Mouse (Mus musculus) embryonic facial prominence, embryonic 13.5 days (tissue): ENCODE results near the gene Eya3. TPM values are rescaled to one million over a fixed set of nuclear protein-coding genes. Genes with fewer than 3 reads are reported as not detected.

Experiments used
- ATAC-seq: fragments of 200-750 bp; cut with Nextera tagmentation; 2 replicates; pipeline ENCODE4 v1.8.0; 2017; ENCODE audit warnings: low read depth; ENCODE audit not compliant: insufficient number of reproducible peaks, insufficient read depth, low FRiP score, low TSS enrichment
- H3K27ac ChIP-seq: fragments of 300-500 bp; sonication (generic); 2 replicates; pipeline ENCODE4 v1.5.1; 2015; ENCODE audit warnings: moderate library complexity, mild to moderate bottlenecking, inconsistent platforms
- H3K27me3 ChIP-seq: fragments of 300-500 bp; sonication (generic); 2 replicates; pipeline ENCODE4 v1.6.1; 2015; ENCODE audit warnings: mild to moderate bottlenecking, inconsistent platforms
- H3K36me3 ChIP-seq: fragments of 300-500 bp; sonication (generic); 2 replicates; pipeline ENCODE4 v1.6.1; 2015; ENCODE audit warnings: mild to moderate bottlenecking, inconsistent platforms
- H3K4me1 ChIP-seq: fragments of 300-500 bp; sonication (generic); 2 replicates; pipeline ENCODE4 v1.6.1; 2015; ENCODE audit warnings: inconsistent platforms
- H3K4me2 ChIP-seq: fragments of 300-500 bp; sonication (generic); 2 replicates; pipeline ENCODE4 v1.6.1; 2015; ENCODE audit warnings: moderate library complexity, mild to moderate bottlenecking, inconsistent platforms
- H3K4me3 ChIP-seq: fragments of 300-500 bp; sonication (generic); 2 replicates; pipeline ENCODE4 v1.5.1; 2015; ENCODE audit warnings: mild to moderate bottlenecking, inconsistent platforms
- H3K9ac ChIP-seq: fragments of 300-500 bp; sonication (generic); 2 replicates; pipeline ENCODE4 v1.6.1; 2015; ENCODE audit warnings: mild to moderate bottlenecking, inconsistent platforms
- H3K9me3 ChIP-seq: fragments of 300-500 bp; sonication (generic); 2 replicates; pipeline ENCODE4 v1.6.1; 2016; ENCODE audit warnings: inconsistent platforms
- WGBS: fragments of 180-500 bp; shearing (Covaris S2); methylation state at CpG from one replicate; pipeline ENCODE4 v1.1.7; 2015; ENCODE audit warnings: mixed read lengths; 5-methylcytosine and 5-hydroxymethylcytosine counted together
- polyA plus RNA-seq: library from polyadenylated mRNA; unstranded; fragments of >200 nt; fragmentation: Nextera tagmentation; extraction: Ambion mirVana; gene quantifications from 2 replicates; pipeline ENCODE4 v1.2.1, GENCODE M21; 2015

The Eya3 gene
- polyA plus RNA-seq, 1 experiment from 2014 or later: 32.6 TPM

DNA sequence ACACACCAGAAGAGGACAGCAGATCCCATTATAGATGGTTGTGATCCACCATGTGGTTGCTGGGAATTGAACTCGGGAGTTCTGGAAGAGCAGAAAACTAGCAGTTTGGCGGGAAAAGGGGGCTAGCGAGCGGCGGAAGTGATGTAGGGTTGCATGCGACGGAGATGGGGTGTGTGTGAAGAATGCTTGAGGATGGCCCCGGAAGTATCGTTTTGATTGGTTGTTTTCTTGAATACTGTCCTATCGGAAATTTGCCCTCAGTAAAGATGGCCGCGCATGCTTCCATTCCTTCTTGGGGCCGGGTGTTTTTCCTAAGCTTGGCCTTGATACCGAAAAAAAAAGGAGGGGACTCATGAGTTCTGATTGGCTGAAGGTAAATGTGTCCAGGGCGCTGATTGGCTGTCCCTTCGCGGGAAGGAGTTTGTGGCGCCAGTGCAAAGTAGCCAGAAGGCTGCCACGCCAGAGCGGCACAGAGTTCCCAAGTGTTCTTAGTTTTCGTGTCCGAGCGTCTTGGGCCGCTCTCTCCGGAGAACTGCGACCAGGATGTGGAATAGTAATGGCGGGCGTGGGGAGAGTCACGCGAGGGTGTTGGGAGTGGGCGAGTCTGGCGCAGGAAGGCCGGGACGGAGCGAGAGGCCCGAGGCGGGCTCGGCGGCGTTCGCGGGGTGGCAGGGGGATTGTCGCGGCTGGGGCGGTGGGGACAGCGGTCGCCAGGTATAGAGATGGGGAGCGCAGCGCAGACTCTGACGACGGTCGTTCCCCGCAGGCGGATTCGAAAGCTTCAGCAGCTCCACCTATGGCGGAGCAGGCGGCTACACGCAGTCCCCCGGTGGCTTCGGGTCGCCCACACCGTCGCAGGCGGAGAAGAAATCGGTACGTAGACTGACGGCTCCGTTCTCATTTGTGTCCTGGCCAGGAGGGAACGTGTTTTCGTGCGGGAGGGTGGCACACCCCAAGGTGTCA lies 129.4 kb downstream of the Eya3 start, which contains the start of gene Rpa2:
Gene Rpa2 (plus strand): TSS at position 419 of the 963 bp plus-strand sequence.
- under 1% methylated on average over 71 of the region's 71 CpGs for WGBS
- H3K9me3 ChIP-seq: no peaks in the 10 kb centered on the region
- H3K4me3 ChIP-seq: peak within 1 kb of the TSS; percentile 85
- no peaks in the 10 kb centered on the region for H3K27me3 ChIP-seq
- peak within 1 kb of the TSS; percentile 55; the same call in 1 of the 2 replicates for H3K27ac ChIP-seq
- H3K9ac ChIP-seq: peak within 1 kb of the TSS; percentile 84
- H3K36me3 ChIP-seq: peaks cover 32% of the 10 kb centered on the region
- ATAC-seq: peak; percentile 94
- H3K4me1 ChIP-seq: peaks cover 9% of the 10 kb centered on the region
- peak within 1 kb of the TSS; percentile 75 for H3K4me2 ChIP-seq

GRCm38 (mm10) chr4:132771776-132772175 lies 133.0 kb downstream of the Eya3 start:
- H3K27ac ChIP-seq: no peak overlapping the region
- H3K4me1 ChIP-seq: peaks cover 9% of the 10 kb centered on the region
- 90% methylated on average over 9 of the region's 9 CpGs for WGBS
- H3K9ac ChIP-seq: no peak overlapping the region
- peaks cover 67% of the 10 kb centered on the region for H3K36me3 ChIP-seq
- no peak overlapping the region for H3K4me3 ChIP-seq
- no peaks in the 10 kb centered on the region for H3K9me3 ChIP-seq
- H3K4me2 ChIP-seq: no peak overlapping the region
- no peak for ATAC-seq
- no peaks in the 10 kb centered on the region for H3K27me3 ChIP-seq

Other genes with a start within 250 kb of the Eya3 start
- gene Phactr4, start 216.5 kb upstream of the Eya3 start, polyA plus RNA-seq: 22.7 and 23.6 TPM in 2 replicates
- 28.7 and 36.4 TPM in 2 replicates for gene Med18, start 175.1 kb upstream of the Eya3 start, polyA plus RNA-seq
- gene Sesn2, start 128.5 kb upstream of the Eya3 start, polyA plus RNA-seq: 8.7 and 9.0 TPM in 2 replicates
- gene Atpif1, start 105.3 kb upstream of the Eya3 start, polyA plus RNA-seq: 1,173 and 1,316 TPM in 2 replicates
- 173 and 177 TPM in 2 replicates for gene Dnajc8, start 103.4 kb upstream of the Eya3 start, polyA plus RNA-seq
- 0.56 and 0.74 TPM in 2 replicates for gene Ptafr, start 74.9 kb upstream of the Eya3 start, polyA plus RNA-seq
- gene Xkr8, start 93.6 kb downstream of the Eya3 start, polyA plus RNA-seq: 6.0 and 7.6 TPM in 2 replicates
- 4.8 and 6.3 TPM in 2 replicates for gene Smpdl3b, start 118.3 kb downstream of the Eya3 start, polyA plus RNA-seq
- gene Rpa2, start 129.3 kb downstream of the Eya3 start, polyA plus RNA-seq: 120 and 127 TPM in 2 replicates
- gene Themis2, start 157.4 kb downstream of the Eya3 start, polyA plus RNA-seq: 0.79 and 1.4 TPM in 2 replicates
- gene Ppp1r8, start 204.2 kb downstream of the Eya3 start, polyA plus RNA-seq: 55.9 and 64.0 TPM in 2 replicates
- 60.3 and 65.5 TPM in 2 replicates for gene Stx12, start 245.5 kb downstream of the Eya3 start, polyA plus RNA-seq